Mouse (Mus musculus): ENCODE results near the gene Fabp6. TPM values are rescaled to one million over a fixed set of nuclear protein-coding genes. Genes with fewer than 3 reads are reported as not detected.

Fabp6 gene
- polyA plus RNA-seq, 1 experiment from 2014 or later = not detected

DNA sequence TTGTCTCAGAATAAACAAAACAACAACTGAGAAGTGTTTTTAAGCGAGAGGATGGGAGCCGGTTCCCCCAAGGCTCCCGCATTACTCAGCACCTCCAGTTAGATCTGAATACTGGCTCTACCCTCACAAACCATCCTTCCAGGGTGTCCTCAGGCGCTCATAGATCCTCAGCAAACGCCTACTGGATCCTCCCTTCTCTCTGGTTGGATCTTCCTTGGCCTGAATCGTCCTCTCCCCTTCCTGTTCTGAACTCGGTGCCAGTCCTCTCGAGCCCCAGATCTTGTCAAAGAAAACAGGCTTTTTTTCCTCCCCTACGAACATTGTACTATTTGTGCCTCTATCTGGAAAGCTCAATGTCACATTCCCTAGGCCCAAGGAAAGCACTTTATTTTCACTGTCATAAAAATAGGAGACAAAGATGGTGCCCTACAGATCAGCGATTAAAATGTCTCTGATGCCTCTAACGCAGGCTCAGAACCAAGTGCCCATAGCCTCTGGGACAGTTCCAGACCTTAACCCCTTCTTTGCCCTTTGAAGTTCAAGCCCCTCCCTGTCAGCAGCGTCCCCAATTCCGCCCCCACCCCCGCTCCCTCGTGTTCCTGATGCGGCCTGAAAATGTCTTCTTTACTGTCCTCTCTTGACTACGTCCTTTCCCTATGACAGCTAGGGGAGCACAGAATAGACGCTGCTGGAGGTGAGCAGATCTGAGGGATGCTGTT is 25.7 kb upstream of the Fabp6 start:
- no peak for ATAC-seq (ENCODE audit: low read depth)

DNA sequence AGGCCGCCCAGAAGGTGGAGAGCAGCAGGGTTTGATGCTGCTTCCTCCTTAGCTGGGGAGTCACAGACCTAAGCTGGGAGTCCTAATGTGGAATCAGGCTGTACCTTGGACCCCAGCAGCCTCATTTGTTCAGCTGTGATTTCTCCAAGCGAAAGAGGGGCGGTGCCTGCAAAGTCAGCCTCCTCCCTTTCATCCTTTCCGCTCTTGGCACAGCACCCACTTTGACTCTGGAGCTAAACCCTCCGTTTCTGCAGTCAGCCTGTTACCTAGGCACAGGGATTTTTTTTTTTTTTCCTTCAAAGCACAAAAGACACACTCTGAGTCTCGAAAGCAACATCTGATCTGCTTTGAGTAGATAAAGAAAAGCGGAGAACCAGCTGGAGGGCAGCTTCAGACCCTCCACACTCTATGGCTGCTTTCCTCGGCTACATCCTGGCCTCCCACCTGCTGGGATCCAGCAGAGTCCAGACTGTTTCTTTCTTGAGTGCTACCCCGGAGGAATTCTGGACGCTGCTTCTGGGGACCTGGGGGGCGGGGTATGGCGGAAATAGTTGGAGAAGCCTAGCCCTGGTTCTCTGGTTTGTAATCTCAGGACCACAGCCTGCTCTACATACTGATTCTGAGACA is 25.1 kb upstream of the Fabp6 start:
- H3K4me2 ChIP-seq (ENCODE audit: low read depth, low read length) = peak overlapping the region; percentile 31
- H3K4me3 ChIP-seq (ENCODE audit: low read length) = peak overlapping the region; percentile 2
- no peak overlapping the region for H3K27ac ChIP-seq (ENCODE audit: low read length)
- no peaks in the 10 kb centered on the region for H3K27me3 ChIP-seq (ENCODE audit: control insufficient read depth, insufficient read depth, low read depth, low read length)
- peak; percentile 59 for ATAC-seq (ENCODE audit: low read depth)
- H3K9ac ChIP-seq (ENCODE audit: low read length) = peak overlapping the region; percentile 17
- H3K9me3 ChIP-seq (ENCODE audit: control insufficient read depth, low read length) = no peaks in the 10 kb centered on the region
- peaks cover 8% of the 10 kb centered on the region for H3K4me1 ChIP-seq (replicated peaks; ENCODE audit: control insufficient read depth, insufficient read depth, low read length)
- WGBS = 15% methylated on average over 12 of the region's 12 CpGs
- H3K36me3 ChIP-seq (ENCODE audit: control insufficient read depth, insufficient read depth, low read length) = no peaks in the 10 kb centered on the region

More for the DNA sequence above, 25.7 kb upstream of the Fabp6 start:
- H3K36me3 ChIP-seq (ENCODE audit: control insufficient read depth, insufficient read depth, low read length) = no peaks in the 10 kb centered on the region
- H3K4me3 ChIP-seq (ENCODE audit: low read length) = no peak overlapping the region; the same call in 1 of the 2 replicates
- WGBS = 32% methylated on average over 18 of the region's 18 CpGs
- peaks cover 8% of the 10 kb centered on the region for H3K4me1 ChIP-seq (replicated peaks; ENCODE audit: control insufficient read depth, insufficient read depth, low read length)
- peak overlapping the region; percentile 31 for H3K4me2 ChIP-seq (ENCODE audit: low read depth, low read length)
- H3K27ac ChIP-seq (ENCODE audit: low read length) = no peak overlapping the region
- no peaks in the 10 kb centered on the region for H3K27me3 ChIP-seq (ENCODE audit: control insufficient read depth, insufficient read depth, low read depth, low read length)
- H3K9me3 ChIP-seq (ENCODE audit: control insufficient read depth, low read length) = no peaks in the 10 kb centered on the region
- 0 out of 2 replicates have a peak overlapping the region, but pooled peaks have one; percentile 11 for H3K9ac ChIP-seq (ENCODE audit: low read length)

DNA sequence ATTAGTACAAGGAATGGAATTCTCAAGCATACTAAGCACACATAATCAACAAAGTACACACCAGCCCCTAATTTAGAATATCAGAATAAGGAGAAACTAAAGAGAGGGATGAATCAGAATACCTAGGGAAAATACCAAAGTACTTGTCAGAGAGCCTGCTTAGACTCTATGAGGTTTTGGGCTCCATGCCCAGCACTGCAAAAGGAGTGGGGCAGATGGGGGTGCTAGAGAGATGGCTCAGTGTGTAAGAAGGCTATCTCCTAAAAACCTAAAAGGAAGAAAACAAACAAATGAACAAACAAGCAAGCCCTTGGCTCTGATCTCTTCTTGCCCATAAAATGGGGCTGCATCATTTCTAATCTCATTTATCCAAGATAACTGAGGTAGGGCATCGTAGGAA is 23.0 kb upstream of the Fabp6 start:
- Histone ChIP-seq H3K9me3 (ENCODE audit: control insufficient read depth, low read length) (no peaks in the 10 kb centered on the region), H3K27ac (ENCODE audit: low read length) (no peak overlapping the region), H3K4me3 (ENCODE audit: low read length) (no peak overlapping the region), H3K4me1 (replicated peaks; ENCODE audit: control insufficient read depth, insufficient read depth, low read length) (peaks cover 8% of the 10 kb centered on the region), H3K4me2 (ENCODE audit: low read depth, low read length) (no peak overlapping the region), H3K9ac (ENCODE audit: low read length) (no peak overlapping the region), H3K27me3 (ENCODE audit: control insufficient read depth, insufficient read depth, low read depth, low read length) (no peaks in the 10 kb centered on the region), H3K36me3 (ENCODE audit: control insufficient read depth, insufficient read depth, low read length) (no peaks in the 10 kb centered on the region)
- ATAC-seq (ENCODE audit: low read depth) = no peak
- 91% methylated on average over 1 of the region's 1 CpGs for WGBS

DNA sequence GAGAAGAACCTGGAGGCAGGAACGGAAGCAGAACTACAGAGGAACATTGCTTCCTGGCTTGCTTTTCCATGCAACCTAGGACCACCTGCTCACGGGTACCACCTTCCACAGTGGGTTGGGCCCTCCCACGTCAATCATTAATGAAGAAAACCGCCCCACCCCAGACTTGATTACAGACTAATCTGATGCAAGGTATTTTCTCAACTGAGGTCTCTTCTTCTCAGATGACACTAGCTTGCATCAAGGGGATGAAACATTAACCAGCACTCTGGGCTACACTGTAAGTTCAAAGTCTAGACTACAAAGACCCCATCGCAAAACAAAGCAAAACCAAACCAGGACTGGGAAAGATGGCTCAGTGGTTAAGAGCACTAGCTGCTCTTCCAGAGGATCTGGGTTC is 20.4 kb upstream of the Fabp6 start:
- Histone ChIP-seq H3K4me2 (ENCODE audit: low read depth, low read length) (no peak overlapping the region), H3K27me3 (ENCODE audit: control insufficient read depth, insufficient read depth, low read depth, low read length) (no peaks in the 10 kb centered on the region), H3K9me3 (ENCODE audit: control insufficient read depth, low read length) (no peaks in the 10 kb centered on the region), H3K36me3 (ENCODE audit: control insufficient read depth, insufficient read depth, low read length) (no peaks in the 10 kb centered on the region), H3K4me1 (replicated peaks; ENCODE audit: control insufficient read depth, insufficient read depth, low read length) (peaks cover 17% of the 10 kb centered on the region), H3K27ac (ENCODE audit: low read length) (no peak overlapping the region), H3K4me3 (ENCODE audit: low read length) (no peak overlapping the region), H3K9ac (ENCODE audit: low read length) (no peak overlapping the region)
- ATAC-seq (ENCODE audit: low read depth) = no peak
- WGBS = 63% methylated on average over 5 of the region's 5 CpGs

DNA sequence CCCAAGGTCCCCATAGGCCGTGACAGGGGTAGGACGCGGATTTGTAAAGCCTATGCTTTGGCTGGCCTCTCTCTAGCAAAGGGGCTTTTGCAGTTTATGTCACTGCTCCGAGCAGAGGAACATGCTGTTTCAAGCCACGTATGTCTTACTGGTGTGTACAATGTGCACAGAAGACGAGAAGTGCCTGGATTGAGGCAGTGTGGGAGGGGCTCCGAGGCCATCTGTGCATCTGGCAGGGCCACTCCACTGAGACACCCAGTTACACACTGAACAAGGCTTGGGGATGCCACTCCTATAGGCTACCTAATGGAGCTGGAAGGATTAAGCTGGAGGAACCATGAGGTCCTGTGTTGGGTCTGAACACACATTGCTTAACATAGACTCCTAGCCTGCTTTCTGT is 17.1 kb upstream of the Fabp6 start:
- Histone ChIP-seq H3K4me2 (ENCODE audit: low read depth, low read length) (no peak overlapping the region), H3K27ac (ENCODE audit: low read length) (peak overlapping the region; percentile 60), H3K27me3 (ENCODE audit: control insufficient read depth, insufficient read depth, low read depth, low read length) (no peaks in the 10 kb centered on the region), H3K36me3 (ENCODE audit: control insufficient read depth, insufficient read depth, low read length) (no peaks in the 10 kb centered on the region), H3K4me1 (replicated peaks; ENCODE audit: control insufficient read depth, insufficient read depth, low read length) (peaks cover 13% of the 10 kb centered on the region), H3K9ac (ENCODE audit: low read length) (0 out of 2 replicates have a peak overlapping the region, but pooled peaks have one; percentile 10), H3K4me3 (ENCODE audit: low read length) (no peak overlapping the region), H3K9me3 (ENCODE audit: control insufficient read depth, low read length) (no peaks in the 10 kb centered on the region)
- peak; percentile 48 for ATAC-seq (ENCODE audit: low read depth)
- WGBS = 51% methylated on average over 7 of the region's 7 CpGs

DNA sequence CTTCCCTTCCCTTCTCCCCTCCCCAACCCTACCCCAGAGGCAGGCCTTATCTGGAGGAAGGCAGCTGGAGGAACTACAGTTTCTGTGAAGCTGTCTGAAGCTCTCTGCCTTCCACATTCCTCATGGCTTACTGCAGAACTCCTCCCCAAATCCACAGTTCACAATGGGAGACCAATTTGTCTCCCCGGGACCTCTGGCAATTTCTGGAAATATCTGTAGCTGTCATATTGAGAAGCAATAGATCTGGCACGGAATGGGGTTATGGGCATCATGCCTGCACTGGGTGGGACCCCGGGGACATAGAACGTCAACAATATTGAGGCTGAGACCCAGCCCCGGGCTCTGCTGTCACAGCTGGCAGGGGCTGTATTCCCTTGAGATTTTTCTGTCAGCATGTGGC is 16.6 kb upstream of the Fabp6 start:
- no peak overlapping the region for H3K4me3 ChIP-seq (ENCODE audit: low read length)
- peak; percentile 76 for ATAC-seq (ENCODE audit: low read depth)

DNA sequence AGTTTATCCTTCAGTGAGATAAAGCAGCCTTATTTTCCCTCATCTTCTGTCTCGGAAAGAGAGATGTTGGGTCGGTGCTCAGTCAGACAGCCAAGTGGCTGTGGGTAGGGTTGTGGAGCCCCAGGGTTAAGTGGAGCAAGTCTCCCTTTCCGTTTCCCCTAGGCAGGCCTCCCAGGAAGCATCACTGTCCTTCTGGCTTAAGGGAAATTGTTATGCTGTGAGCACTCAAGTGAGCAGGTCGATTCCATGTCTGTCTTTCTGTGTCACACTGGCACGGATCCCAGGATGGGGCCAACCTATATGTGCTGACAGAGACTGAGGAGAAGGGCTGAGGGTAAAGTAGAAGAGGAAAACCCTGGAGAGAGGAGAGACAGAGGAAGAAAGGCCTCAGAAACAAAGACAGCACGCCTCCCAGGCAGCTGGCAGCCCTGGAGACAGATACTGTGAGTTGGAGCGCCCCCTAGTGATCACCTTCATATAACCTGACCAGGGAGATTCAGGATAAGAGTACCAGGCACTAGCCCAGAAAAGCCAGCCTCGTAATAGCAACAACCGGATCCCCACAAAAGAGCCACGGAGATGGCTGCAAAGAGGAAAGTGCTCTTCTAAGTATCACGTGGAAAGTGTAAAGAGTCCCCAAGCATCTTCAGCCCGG is 11.6 kb upstream of the Fabp6 start:
- peak overlapping the region; percentile 44; the same call in 1 of the 2 replicates for H3K9ac ChIP-seq (ENCODE audit: low read length)
- H3K36me3 ChIP-seq (ENCODE audit: control insufficient read depth, insufficient read depth, low read length) = no peaks in the 10 kb centered on the region
- H3K4me1 ChIP-seq (replicated peaks; ENCODE audit: control insufficient read depth, insufficient read depth, low read length) = peaks cover 21% of the 10 kb centered on the region
- H3K9me3 ChIP-seq (ENCODE audit: control insufficient read depth, low read length) = no peaks in the 10 kb centered on the region
- no peak overlapping the region for H3K4me3 ChIP-seq (ENCODE audit: low read length)
- no peaks in the 10 kb centered on the region for H3K27me3 ChIP-seq (ENCODE audit: control insufficient read depth, insufficient read depth, low read depth, low read length)
- no peak overlapping the region for H3K4me2 ChIP-seq (ENCODE audit: low read depth, low read length)
- peak overlapping the region; percentile 50; the same call in 1 of the 2 replicates for H3K27ac ChIP-seq (ENCODE audit: low read length)
- 18% methylated on average over 12 of the region's 12 CpGs for WGBS
- peak; percentile 77 for ATAC-seq (ENCODE audit: low read depth)

More for the DNA sequence above, 16.6 kb upstream of the Fabp6 start:
- Histone ChIP-seq H3K27me3 (ENCODE audit: control insufficient read depth, insufficient read depth, low read depth, low read length) (no peaks in the 10 kb centered on the region), H3K4me2 (ENCODE audit: low read depth, low read length) (peak overlapping the region; percentile 24), H3K9me3 (ENCODE audit: control insufficient read depth, low read length) (no peaks in the 10 kb centered on the region), H3K4me1 (replicated peaks; ENCODE audit: control insufficient read depth, insufficient read depth, low read length) (peaks cover 16% of the 10 kb centered on the region), H3K27ac (ENCODE audit: low read length) (peak overlapping the region; percentile 60), H3K36me3 (ENCODE audit: control insufficient read depth, insufficient read depth, low read length) (no peaks in the 10 kb centered on the region), H3K9ac (ENCODE audit: low read length) (peak overlapping the region; percentile 42; the same call in 1 of the 2 replicates)
- WGBS = 44% methylated on average over 5 of the region's 5 CpGs

DNA sequence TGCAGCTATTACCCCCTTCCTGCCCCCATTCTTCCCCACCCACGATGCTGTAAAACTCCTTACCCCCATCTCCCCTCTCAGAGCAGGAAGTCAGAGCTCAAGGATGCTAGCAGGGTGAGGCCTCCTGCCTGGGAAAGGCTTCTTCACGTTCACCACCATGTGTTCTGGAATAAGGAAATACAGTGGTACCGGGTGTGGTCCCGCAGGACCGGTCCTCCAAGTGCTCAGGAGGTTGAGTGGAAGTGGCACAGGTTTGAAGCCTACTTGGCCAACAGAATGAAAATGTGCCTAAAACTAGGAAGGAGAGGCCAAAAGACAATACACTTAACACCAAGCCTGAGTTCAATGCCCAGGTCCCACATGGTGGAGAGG is 9.3 kb upstream of the Fabp6 start:
- Histone ChIP-seq H3K9me3 (ENCODE audit: control insufficient read depth, low read length) (no peaks in the 10 kb centered on the region), H3K4me2 (ENCODE audit: low read depth, low read length) (no peak overlapping the region), H3K9ac (ENCODE audit: low read length) (no peak overlapping the region), H3K27ac (ENCODE audit: low read length) (peak overlapping the region; percentile 25), H3K4me1 (replicated peaks; ENCODE audit: control insufficient read depth, insufficient read depth, low read length) (peaks cover 15% of the 10 kb centered on the region), H3K36me3 (ENCODE audit: control insufficient read depth, insufficient read depth, low read length) (no peaks in the 10 kb centered on the region), H3K4me3 (ENCODE audit: low read length) (no peak overlapping the region), H3K27me3 (ENCODE audit: control insufficient read depth, insufficient read depth, low read depth, low read length) (no peaks in the 10 kb centered on the region)
- ATAC-seq (ENCODE audit: low read depth) = no peak; the same call in 1 of the 2 replicates
- WGBS = 33% methylated on average over 5 of the region's 5 CpGs

DNA sequence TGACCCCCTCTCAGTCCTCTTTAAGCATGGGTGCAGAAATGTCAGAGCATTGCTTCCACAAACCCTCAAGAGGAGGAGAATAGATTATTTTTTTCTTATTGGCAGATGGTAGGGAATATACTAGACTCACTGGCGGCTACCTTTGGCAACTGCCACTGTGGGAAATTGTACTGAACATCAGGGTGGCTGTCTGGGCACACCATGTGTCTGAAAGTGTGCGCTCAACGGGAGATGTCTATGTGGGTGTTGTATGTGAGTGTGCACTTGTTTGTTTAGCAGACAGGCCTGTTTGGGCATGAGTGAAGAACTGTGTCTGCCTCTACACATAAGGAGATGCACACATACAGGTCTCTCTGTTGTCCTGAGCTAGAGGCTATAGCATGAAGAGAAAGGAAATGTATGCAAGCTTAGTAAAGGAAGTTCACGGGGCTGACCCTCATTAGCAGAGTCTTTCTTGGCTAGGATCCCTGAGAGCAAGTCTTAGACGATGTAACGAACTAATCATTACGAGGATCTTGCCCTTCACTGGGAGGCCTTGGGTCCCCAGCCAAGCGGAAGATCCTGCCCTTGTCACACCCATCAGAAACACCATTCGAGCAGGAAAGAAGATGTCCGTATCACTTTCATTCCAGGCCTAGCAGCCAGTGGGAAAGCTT is 8.8 kb upstream of the Fabp6 start:
- peaks cover 15% of the 10 kb centered on the region for H3K4me1 ChIP-seq (replicated peaks; ENCODE audit: control insufficient read depth, insufficient read depth, low read length)
- H3K9me3 ChIP-seq (ENCODE audit: control insufficient read depth, low read length) = no peaks in the 10 kb centered on the region
- no peak overlapping the region for H3K4me2 ChIP-seq (ENCODE audit: low read depth, low read length)
- H3K4me3 ChIP-seq (ENCODE audit: low read length) = no peak overlapping the region
- ATAC-seq (ENCODE audit: low read depth) = peak; percentile 71
- WGBS = 50% methylated on average over 10 of the region's 10 CpGs
- no peaks in the 10 kb centered on the region for H3K27me3 ChIP-seq (ENCODE audit: control insufficient read depth, insufficient read depth, low read depth, low read length)
- H3K27ac ChIP-seq (ENCODE audit: low read length) = peak overlapping the region; percentile 25
- H3K36me3 ChIP-seq (ENCODE audit: control insufficient read depth, insufficient read depth, low read length) = no peaks in the 10 kb centered on the region
- H3K9ac ChIP-seq (ENCODE audit: low read length) = no peak overlapping the region

Measured in lung, embryonic 16.5 days (tissue).